Mouse (Mus musculus): ENCODE data around the gene Sema4c.

Gene Sema4c

DNA sequence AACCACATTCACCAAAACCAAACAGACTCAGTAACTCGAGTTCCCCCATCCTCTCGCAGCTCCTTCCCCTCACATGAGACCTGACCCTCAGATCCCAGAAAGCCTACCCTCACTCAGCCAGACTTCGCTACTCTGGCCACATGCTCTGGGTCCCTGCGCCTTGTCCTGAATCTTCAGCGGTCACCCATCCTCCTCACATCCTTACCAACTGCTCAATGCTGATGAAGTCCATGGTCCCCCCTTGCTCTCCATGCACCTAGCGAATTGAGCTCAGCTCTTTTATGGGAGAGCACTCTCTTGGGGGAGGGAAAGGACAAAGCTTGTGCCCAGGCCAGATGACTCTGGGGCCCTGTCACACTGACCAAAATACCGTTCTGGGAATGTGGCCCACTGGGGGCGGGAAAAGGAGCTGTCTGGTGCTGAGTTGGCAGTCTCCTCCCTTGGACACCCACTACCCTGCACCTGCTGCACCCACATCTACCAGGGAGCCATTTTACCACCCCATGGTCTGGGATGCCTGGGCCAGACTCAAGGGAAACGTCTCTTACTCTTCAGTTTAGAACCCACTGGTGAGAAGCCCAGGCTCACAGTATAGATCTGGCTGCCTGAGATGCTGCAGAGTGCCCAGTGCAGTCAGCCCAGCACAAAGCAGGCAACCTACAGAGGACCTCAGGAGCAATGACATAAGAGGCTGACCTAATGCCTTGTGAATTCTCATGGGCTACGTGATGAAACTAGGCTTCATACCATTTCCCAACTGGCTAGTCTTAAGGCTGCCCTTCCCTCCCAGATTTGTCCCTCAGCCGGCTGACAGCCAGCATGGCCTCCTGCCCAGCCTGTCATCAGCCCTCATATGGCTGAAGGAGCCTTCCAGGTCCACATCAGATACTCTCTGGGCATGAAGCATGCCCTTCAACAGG lies 22.4 kb downstream of the Sema4c start:
- DNase-seq (ENCODE audit: extremely low read depth, low read depth): no peak

DNA sequence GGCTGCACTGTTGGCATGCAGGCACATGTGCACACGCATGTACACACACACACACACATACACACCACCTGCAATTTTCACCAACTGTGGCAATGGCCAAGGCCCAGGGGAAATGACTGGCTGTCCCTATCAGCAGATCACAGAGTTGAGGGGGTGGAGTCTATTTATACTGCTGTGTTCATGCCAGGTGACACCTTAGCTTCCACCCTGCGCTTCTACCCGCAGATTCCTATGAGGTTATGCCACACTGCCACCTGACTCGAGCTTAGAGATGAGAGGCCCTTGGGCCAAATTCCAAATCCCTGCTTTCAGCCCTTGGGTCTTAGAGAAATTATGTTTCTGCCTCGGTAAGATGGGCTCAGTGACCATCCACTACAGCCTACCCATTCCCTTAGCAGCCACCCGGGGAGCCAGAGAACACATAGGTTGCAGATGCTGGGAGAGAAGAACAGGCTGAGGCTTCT lies 23.5 kb downstream of the Sema4c start:
- DNase-seq (ENCODE audit: extremely low read depth, low read depth): no peak

DNA sequence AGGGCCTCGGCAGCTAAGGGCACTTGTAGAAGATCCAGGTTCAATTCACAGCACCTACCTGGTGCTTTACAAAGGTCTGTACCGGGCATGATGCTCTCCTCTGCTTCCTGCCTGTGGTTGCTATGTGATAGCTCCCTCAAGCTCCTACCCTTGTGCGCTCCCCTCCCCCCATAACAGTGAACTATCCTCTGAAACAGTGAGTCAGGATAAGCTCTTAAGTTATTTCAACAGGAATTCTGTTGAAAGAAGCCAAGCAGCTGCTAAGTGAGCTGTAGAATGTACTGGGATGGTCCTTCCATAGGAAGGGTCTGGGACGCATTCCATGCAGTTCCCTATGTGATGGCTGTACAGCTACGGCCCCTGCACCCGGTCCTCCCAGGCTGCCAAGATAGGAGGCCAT lies 24.6 kb downstream of the Sema4c start:
- no peak for DNase-seq (ENCODE audit: extremely low read depth, low read depth)

DNA sequence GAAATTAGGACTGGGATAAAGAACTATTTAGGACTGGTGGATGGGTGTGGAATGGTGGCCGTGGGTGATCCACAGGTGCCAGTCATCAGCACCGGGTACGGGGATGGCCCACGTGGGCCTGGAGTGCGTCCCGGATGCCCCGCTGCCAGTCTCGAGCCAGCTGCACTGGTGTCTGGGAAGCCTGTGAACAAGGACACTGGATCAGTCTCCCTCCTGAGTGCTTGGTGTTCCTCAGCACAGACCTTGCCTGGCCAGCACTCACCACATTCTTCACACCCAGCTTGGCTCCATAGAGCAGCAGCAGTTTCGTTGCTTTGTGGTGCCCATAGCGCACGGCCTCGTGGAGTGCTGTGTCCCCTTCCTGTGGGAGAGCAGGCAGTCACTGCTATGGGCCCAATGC lies 26.7 kb downstream of the Sema4c start:
- DNase-seq (ENCODE audit: extremely low read depth, low read depth): no peak

DNA sequence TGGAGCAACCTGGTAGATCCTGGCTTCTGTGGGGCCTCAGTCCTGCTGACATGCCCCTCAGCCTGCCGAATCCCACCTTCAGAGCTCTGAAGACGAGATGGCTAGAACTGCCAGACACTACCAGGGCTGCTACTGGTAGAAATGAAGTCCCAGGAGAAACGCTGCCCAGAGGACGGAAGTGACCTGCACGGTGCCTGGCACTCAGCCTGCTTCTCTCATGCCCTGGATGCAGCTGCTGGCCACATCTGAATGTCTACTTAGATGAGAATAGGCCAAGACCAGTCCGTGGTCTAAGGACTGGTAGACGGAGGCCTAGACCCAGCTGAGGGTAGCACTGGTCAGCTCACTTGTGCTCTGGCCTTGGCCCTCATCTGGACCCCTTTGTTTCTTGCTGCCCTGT lies 27.2 kb downstream of the Sema4c start:
- no peak for DNase-seq (ENCODE audit: extremely low read depth, low read depth)

DNA sequence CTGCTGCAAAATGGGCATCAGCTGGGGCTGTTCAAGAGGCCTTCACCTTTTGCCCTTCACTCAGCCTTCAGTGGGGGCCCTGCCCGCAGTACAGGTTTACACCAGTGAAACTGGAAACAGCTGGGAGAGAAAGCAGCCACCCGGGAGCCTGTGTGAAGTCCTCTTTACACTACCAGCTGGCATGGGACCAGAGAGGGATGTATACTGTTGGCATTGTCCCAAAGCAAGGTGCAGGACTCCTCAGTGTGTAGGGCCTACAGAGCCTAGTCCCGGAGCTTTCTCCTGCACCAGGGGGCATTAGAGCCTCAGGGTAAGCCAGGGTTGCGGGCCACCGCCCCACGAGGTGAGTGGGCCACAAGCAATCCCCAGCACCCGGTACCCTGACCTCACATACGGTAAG lies 27.7 kb downstream of the Sema4c start:
- no peak for DNase-seq (ENCODE audit: extremely low read depth, low read depth)

DNA sequence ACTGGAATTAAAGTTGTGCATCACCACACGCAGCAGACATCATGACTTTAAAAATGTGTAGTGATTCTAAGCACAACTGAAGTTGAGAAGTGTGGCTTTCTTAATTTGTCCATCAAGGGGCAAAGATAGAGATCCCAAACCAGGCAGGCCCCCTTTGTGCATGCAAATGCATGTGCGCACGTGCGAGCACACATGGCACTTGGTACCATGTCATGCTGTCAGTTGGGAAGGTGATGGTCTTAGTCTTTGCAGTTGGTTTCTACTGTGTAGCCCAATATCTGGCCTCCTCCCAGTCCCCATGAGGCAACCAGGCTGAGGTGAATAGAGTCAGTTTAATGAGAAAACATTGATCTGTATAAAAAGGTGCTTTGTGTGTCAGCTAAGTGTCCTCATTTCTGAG lies 28.3 kb downstream of the Sema4c start:
- no peak for DNase-seq (ENCODE audit: extremely low read depth, low read depth)

DNA sequence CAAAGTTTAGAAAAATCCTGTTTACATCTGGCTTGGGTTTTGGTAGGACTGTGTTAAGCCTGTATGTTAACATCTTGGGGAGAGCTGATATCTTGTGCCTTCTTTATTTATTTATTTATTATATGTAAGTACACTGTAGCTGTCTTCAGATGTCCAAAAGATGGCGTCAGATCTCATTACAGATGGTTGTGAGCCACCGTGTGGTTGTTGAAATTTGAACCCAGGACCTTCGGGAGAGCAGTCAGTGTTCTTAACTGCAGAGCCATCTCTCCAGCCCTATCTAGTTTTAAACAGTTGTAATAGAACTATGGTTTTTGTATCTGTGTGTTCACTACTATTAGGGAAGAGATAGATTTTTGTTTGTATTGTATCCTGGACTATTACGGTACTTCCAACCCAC lies 28.9 kb downstream of the Sema4c start:
- no peak for DNase-seq (ENCODE audit: extremely low read depth, low read depth)

DNA sequence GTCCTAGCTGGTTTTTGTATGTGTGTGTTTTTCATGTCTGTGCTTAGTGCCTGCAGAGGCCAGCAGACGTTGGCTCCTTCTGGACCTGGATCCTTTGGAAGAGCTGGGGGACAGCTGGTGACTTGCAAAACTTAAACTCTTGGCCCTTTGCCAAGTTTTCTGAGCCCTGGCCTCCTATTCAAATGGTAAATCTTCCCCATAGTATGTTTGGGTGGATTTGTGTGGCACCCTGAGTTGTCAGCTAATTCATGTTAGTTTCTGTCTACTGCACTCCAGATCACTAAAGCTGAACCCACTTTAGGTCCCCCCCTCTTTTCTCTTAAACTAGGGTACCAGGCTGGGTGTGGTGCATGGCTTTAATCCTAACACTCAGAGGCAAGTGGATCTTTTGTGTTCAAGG lies 29.8 kb downstream of the Sema4c start:
- DNase-seq (ENCODE audit: extremely low read depth, low read depth): no peak

DNA sequence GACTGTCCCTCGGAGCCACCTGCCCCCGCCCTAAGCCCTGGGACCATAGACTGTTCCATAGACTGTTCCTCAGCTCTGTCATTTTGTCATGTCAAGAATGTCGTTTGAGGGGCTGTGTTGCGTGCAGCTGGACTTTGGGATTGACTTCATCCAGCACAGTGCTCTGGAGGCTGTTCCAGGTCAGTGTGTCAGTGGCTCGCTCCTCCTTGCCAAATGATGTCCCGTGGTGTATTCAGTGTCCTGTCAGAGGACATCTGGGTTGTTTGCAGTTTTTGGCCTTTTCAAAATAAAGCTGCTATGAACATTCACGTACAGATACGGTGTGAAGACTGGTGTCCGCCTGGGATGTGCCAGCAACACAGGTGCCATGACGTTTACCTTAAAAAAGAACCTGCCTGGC lies 31.2 kb downstream of the Sema4c start:
- DNase-seq (ENCODE audit: extremely low read depth, low read depth): no peak

DNA sequence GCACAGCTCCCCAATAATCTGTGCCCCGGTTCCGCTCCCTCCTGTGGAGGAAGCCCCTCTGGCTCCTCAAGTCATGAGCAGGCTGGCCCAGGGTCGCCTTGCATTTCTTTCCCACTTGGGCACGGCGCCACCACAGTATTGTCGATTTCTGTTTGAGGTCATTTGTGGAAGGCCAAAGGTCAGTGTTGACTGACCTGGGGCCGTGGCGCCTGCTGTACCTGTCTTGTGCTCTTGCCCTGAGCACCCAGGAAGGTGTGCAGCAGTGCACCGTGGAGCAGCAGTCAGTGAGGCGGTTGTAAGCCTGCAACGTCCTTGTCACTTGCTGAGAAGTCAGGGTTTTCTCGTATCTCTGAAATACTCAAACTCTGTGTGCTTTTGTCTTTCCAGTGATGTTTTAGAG lies 32.4 kb downstream of the Sema4c start:
- DNase-seq (ENCODE audit: extremely low read depth, low read depth): no peak

DNA sequence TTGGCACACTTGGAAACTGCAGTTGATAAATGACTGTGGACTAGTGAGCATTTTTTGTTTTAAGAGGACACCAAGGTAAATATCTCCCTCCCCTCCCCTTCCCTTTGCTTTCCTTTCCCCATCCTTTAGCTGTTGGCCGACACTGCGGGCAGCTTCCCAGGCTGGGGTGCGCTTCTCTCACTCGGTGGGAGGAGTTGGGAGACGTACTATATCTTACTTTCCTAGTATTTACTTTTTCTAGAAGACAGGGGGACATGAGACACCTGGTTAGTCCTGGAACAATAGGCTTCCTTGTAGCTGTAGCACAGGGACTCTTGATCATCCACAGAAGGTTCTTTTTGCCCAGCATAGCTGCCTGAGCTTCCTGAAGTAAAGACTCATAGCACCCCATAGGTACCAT lies 34.1 kb downstream of the Sema4c start:
- DNase-seq (ENCODE audit: extremely low read depth, low read depth): no peak

DNA sequence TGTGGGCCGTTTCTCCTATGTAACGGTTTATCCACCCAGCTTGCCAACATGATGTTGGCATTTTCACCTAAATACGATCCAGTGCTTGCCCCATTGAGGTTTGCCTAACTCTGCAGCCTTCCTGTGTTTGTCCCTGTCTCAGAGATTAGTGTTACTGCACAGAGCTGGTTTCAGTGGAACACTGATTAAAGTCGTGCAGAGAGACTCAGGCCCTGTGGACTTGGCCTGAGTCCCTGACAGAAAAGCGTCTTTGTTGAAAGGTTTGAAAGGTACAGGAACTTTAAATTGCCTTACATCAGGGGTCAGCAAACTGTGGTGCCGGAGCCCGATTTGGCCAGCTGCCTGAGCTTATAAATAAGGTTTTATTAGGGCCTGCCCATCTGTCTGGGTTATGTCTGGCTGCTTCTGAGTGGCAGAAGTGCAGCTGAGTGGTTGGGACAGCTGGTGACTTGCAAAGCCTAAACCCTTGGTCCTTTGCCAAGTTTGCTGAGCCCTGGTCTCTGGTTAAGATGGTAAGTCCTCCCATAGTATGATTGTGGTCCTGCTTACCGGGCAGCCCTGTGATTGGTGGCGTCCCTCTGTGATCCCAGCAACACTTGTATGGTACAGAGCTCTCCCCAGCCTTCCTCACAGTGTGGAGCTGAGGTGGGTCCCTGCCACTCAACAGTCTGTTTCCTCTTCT lies 34.7 kb downstream of the Sema4c start:
- no peak for DNase-seq (ENCODE audit: extremely low read depth, low read depth)

DNA sequence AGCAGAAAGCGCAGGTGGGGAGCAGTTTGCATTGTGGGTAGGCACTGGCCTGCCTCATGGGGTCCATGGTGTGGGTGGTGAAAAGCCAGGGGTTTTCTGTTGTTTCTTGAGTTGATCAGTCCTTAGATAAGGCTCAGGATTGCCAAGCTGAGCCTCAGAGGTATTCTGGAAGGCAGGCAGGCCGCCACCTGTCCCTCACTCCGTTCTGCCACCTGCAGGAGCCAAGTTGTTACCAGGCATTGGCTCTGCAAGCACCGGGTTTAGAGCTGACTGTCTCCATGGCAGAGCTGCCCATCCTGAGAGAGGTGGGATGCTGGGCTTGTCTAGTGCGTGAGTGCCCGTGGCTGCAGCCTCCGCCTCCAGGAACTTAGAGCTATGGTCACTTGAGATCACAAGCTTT lies 35.9 kb downstream of the Sema4c start:
- no peak for DNase-seq (ENCODE audit: extremely low read depth, low read depth)

DNA sequence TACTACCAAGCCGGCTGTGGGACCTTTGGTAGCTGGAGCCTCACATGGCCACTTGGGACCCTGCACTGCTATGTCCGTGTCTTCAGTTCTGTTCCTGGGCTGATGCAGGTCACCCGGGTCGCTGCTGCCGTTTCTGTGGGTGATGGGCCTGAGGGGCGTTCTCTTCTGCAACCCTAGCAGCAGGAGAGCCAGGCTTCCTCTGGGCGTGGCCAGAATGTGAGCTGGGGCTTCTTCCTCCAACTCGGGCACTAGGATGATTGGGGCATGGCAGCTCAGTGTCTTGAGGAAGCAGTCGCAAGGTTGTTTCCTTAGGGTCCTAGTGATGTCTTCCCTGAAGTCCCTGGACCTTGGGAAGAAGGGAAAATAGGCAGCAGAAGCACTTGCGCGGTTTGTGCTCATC lies 38.5 kb downstream of the Sema4c start:
- DNase-seq (ENCODE audit: extremely low read depth, low read depth): no peak

DNA sequence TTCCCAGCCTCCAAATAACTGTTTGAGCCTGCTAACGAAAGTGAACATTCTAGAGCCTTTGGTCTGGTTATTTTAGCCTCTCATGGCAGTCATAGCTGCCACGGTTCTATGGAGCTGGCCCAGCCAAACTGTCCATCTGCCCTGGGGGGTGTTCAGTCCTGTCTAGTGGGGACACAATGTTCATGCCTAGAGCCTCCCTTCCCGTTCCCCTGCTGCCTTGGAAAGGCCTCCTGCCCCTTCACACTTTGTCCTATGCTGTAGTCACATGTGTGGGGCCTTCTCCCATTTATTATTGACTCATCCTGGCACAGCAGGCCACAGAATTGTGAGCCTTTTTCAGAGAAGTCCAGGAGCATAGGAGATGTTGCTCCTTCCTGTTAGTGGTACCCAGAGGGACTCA lies 39.9 kb downstream of the Sema4c start:
- DNase-seq (ENCODE audit: extremely low read depth, low read depth): no peak

DNA sequence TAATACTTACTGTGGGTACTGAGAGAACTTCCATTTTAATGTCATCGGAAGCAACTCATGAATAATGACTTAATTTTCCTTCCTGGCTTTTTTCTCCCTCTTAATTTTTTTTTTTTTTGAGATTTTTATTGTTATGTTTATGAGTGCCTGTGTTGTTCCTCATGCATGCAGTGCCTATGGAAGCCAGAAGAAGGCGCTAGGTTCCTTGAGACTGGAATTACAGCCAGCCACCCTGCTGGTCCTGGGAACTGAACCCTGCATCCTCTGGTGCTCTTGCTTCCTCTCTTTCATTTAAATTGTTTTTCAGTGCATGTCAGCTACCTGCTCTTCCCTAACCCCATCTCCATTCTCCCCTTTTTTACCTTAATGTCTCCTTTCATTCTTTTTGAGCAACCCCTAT lies 44.4 kb downstream of the Sema4c start:
- peak; percentile 45 for DNase-seq (ENCODE audit: extremely low read depth, low read depth)

DNA sequence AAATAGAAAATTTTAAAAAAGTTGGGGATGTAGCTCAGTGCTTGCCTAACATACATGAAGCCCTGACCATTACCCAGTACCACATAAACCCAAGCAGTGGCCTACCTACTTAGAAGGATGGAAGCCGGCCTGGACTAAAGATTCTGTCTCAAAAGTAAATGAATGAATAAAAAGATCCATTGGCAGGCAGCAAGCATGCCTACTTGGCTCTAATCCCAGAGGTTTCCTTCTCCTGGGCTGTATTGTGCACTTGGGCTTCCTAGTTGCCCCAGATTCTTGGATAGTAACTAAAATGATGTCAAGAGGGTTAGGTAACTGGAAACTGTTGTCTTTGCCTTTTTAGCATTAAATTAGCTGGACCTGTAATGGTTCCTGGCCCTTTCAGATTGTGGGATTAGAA lies 44.8 kb downstream of the Sema4c start:
- DNase-seq (ENCODE audit: extremely low read depth, low read depth): no peak

DNA sequence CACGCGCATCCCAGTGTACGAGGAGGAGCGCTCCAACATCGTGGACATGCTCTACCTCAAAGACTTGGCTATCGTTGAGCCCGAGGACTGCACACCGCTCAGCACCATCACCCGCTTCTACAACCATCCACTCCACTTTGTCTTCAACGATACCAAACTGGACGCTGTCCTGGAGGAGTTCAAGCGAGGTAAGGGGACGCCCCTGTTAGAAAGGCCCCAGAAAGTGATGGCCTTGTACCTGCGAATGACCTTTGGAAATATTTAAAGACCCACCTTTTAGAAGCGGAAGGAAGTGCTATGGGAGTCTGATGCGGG lies 45.2 kb downstream of the Sema4c start:
- DNase-seq (ENCODE audit: extremely low read depth, low read depth): peak; percentile 25

DNA sequence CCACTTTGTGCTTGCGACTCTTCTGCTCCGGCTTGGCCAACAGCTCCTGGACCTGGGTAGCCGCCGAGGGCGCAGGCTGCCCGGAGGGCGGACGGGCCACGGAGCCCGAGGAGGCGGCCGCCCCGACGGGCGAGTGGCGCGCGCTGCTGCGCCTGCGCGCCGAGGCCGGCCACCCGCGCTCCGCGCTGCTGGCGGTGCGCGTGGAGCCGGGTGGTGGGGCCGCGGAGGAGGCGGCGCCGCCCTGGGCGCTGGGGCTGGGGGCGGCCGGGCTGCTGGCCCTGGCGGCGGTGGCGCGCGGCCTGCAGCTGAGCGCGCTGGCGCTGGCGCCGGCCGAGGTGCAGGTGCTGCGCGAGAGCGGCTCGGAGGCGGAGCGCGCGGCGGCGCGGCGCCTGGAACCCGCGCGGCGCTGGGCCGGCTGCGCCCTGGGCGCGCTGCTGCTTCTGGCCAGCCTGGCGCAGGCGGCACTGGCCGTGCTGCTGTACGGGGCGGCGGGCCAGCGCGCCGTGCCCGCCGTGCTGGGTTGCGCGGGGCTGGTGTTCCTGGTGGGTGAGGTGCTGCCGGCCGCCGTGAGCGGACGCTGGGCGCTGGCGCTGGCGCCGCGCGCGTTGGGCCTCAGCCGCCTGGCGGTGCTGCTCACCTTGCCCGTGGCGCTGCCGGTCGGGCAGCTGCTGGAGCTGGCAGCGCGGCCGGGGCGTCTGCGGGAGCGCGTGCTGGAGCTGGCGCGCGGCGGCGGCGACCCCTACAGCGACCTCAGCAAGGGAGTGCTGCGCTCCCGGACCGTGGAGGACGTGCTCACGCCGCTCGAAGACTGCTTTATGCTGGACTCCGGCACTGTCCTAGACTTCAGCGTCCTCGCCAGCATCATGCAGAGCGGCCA lies 45.8 kb downstream of the Sema4c start:
- DNase-seq (ENCODE audit: extremely low read depth, low read depth): peak; percentile 2

DNA sequence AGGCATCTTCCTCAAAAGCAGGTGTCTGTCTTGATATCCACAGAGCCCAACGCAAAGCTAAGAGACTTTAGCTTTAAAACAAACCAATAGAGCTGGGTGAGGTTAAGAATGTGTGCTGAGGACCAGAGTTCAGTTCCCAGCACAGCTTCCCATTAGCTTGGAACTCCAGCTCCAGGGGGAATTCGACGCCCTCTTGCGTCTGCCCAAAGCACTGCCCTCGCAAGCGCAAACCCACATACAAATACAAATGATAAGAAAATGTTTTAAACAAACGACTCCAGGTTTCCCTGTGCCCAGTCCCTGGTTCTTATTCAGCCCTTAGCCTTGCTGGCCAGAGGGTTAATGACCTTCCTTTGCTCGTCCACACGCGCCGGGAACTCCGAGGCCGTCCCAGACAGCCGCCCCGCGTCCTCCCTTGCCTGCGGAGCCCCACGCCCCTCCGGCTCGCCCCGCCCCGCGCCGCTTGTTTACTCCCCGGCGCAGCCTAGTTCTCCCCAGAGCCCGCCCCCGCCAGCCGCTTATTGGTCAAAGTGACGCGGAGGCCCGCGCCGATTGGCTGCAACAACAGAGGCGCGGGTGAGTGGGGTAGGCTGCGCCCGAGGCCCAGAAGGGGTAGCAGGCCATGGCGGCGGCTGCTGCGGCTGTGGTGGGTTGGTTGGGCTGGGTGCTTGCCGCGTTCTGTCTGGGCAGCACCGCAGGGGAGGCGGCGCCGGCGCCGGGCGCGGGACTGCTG lies 46.7 kb downstream of the Sema4c start, which contains the start of gene Cnnm3:
Gene Cnnm3, plus strand, starts transcription at position 579 of the 733 bp plus-strand sequence.
- DNase-seq (ENCODE audit: extremely low read depth, low read depth): peak; percentile 81

All from MEL-GATA-1-ER (cell line).